Mouse (Mus musculus) fat pad, adult 2 months (tissue): ENCODE measurements at regions not wholly inside any gene's neighbourhood (a gene's known extent, or its start where the extent isn't known, plus 50 kb on each side); places are given as distances from the start of the nearest gene placed in this dataset.

Source experiments
- DNase-seq: peaks from one replicate; pipeline ENCODE4 v3.0.0-alpha.2; 2011; ENCODE audit warnings: low read depth, low spot score; ENCODE audit errors: extremely low read depth

- DNase-seq, result no peak
These were observed 532.6 kb upstream of the Tbx3 start for GRCm38 (mm10) chr5:119137821-119138221.

GRCm38 (mm10) chr5:119138293-119138692 is 532.2 kb upstream of the Tbx3 start:
- peak; percentile 82 for DNase-seq

- no peak for DNase-seq
These were observed 531.1 kb upstream of the Tbx3 start for GRCm38 (mm10) chr5:119139336-119139735.

GRCm38 (mm10) chr5:119139816-119140215 is 530.7 kb upstream of the Tbx3 start:
- DNase-seq, result no peak

GRCm38 (mm10) chr5:119143411-119143810 is 527.1 kb upstream of the Tbx3 start:
- DNase-seq, result no peak

GRCm38 (mm10) chr5:119149389-119150185 is 520.9 kb upstream of the Tbx3 start:
- DNase-seq, result no peak

GRCm38 (mm10) chr5:119153086-119153485 is 517.4 kb upstream of the Tbx3 start:
- DNase-seq, result no peak

- DNase-seq, result peak; percentile 93
These were observed 513.8 kb upstream of the Tbx3 start for GRCm38 (mm10) chr5:119156638-119157037.

- no peak for DNase-seq
These were observed 512.3 kb upstream of the Tbx3 start for GRCm38 (mm10) chr5:119158171-119158570.

- DNase-seq, result no peak
These were observed 508.3 kb upstream of the Tbx3 start for GRCm38 (mm10) chr5:119162132-119162675.

GRCm38 (mm10) chr5:119167718-119168117 is 502.8 kb upstream of the Tbx3 start:
- DNase-seq, result no peak

- DNase-seq, result no peak
These were observed 501.2 kb upstream of the Tbx3 start for GRCm38 (mm10) chr5:119169274-119169673.

GRCm38 (mm10) chr5:119171626-119172025 is 498.8 kb upstream of the Tbx3 start:
- DNase-seq, result no peak

GRCm38 (mm10) chr5:119178805-119179204 is 491.7 kb upstream of the Tbx3 start:
- DNase-seq, result no peak

- DNase-seq, result no peak
These were observed 486.9 kb upstream of the Tbx3 start for GRCm38 (mm10) chr5:119183545-119184047.

- no peak for DNase-seq
These were observed 483.9 kb upstream of the Tbx3 start for GRCm38 (mm10) chr5:119186611-119187010.

- no peak for DNase-seq
These were observed 482.0 kb upstream of the Tbx3 start for GRCm38 (mm10) chr5:119188476-119188875.

- DNase-seq, result no peak
These were observed 476.5 kb upstream of the Tbx3 start for GRCm38 (mm10) chr5:119193699-119194681.

GRCm38 (mm10) chr5:119199906-119200305 is 470.6 kb upstream of the Tbx3 start:
- no peak for DNase-seq

GRCm38 (mm10) chr5:119201251-119201650 is 469.2 kb upstream of the Tbx3 start:
- DNase-seq, result no peak

GRCm38 (mm10) chr5:119204736-119205135 is 465.7 kb upstream of the Tbx3 start:
- no peak for DNase-seq
